Mouse (Mus musculus): ENCODE data around the gene Klf13. TPM values are rescaled to one million over a fixed set of nuclear protein-coding genes. Genes with fewer than 3 reads are reported as not detected.

Gene Klf13
- total RNA-seq, 1 experiment from 2014 or later = 138 TPM

GRCm38 (mm10) chr7:63912924-63913723, 25.6 kb downstream of the Klf13 start:
- no peak for ATAC-seq (ENCODE audit: extremely low read depth, insufficient number of reproducible peaks, low FRiP score, poor library complexity, severe bottlenecking)

GRCm38 (mm10) chr7:63912234-63912810, 26.4 kb downstream of the Klf13 start:
- peak; percentile 21 for ATAC-seq (ENCODE audit: extremely low read depth, insufficient number of reproducible peaks, low FRiP score, poor library complexity, severe bottlenecking)

GRCm38 (mm10) chr7:63911383-63912233, 27.1 kb downstream of the Klf13 start:
- ATAC-seq (ENCODE audit: extremely low read depth, insufficient number of reproducible peaks, low FRiP score, poor library complexity, severe bottlenecking) = peak; percentile 52

- ATAC-seq (ENCODE audit: extremely low read depth, insufficient number of reproducible peaks, low FRiP score, poor library complexity, severe bottlenecking) = peak; percentile 71
Measured at GRCm38 (mm10) chr7:63910912-63911311, 27.8 kb downstream of the Klf13 start.

- no peak for ATAC-seq (ENCODE audit: extremely low read depth, insufficient number of reproducible peaks, low FRiP score, poor library complexity, severe bottlenecking)
Measured at GRCm38 (mm10) chr7:63910225-63910624, 28.5 kb downstream of the Klf13 start.

GRCm38 (mm10) chr7:63908496-63909285, 30.0 kb downstream of the Klf13 start:
- ATAC-seq (ENCODE audit: extremely low read depth, insufficient number of reproducible peaks, low FRiP score, poor library complexity, severe bottlenecking) = no peak

- no peak for ATAC-seq (ENCODE audit: extremely low read depth, insufficient number of reproducible peaks, low FRiP score, poor library complexity, severe bottlenecking)
Measured at GRCm38 (mm10) chr7:63907778-63908495, 30.8 kb downstream of the Klf13 start.

- ATAC-seq (ENCODE audit: extremely low read depth, insufficient number of reproducible peaks, low FRiP score, poor library complexity, severe bottlenecking) = no peak
Measured at GRCm38 (mm10) chr7:63905642-63906041, 33.1 kb downstream of the Klf13 start.

- no peak for ATAC-seq (ENCODE audit: extremely low read depth, insufficient number of reproducible peaks, low FRiP score, poor library complexity, severe bottlenecking)
Measured at GRCm38 (mm10) chr7:63905190-63905589, 33.5 kb downstream of the Klf13 start.

- no peak for ATAC-seq (ENCODE audit: extremely low read depth, insufficient number of reproducible peaks, low FRiP score, poor library complexity, severe bottlenecking)
Measured at GRCm38 (mm10) chr7:63903635-63904380, 34.9 kb downstream of the Klf13 start.

GRCm38 (mm10) chr7:63902604-63903210, 36.0 kb downstream of the Klf13 start:
- no peak for ATAC-seq (ENCODE audit: extremely low read depth, insufficient number of reproducible peaks, low FRiP score, poor library complexity, severe bottlenecking)

GRCm38 (mm10) chr7:63901942-63902341, 36.8 kb downstream of the Klf13 start:
- ATAC-seq (ENCODE audit: extremely low read depth, insufficient number of reproducible peaks, low FRiP score, poor library complexity, severe bottlenecking) = no peak

- no peak for ATAC-seq (ENCODE audit: extremely low read depth, insufficient number of reproducible peaks, low FRiP score, poor library complexity, severe bottlenecking)
Measured at GRCm38 (mm10) chr7:63901346-63901745, 37.4 kb downstream of the Klf13 start.

- ATAC-seq (ENCODE audit: extremely low read depth, insufficient number of reproducible peaks, low FRiP score, poor library complexity, severe bottlenecking) = no peak
Measured at GRCm38 (mm10) chr7:63900411-63900810, 38.3 kb downstream of the Klf13 start.

- no peak for ATAC-seq (ENCODE audit: extremely low read depth, insufficient number of reproducible peaks, low FRiP score, poor library complexity, severe bottlenecking)
Measured at GRCm38 (mm10) chr7:63899925-63900324, 38.8 kb downstream of the Klf13 start.

- no peak for ATAC-seq (ENCODE audit: extremely low read depth, insufficient number of reproducible peaks, low FRiP score, poor library complexity, severe bottlenecking)
Measured at GRCm38 (mm10) chr7:63898201-63898600, 40.5 kb downstream of the Klf13 start.

GRCm38 (mm10) chr7:63897655-63898054, 41.1 kb downstream of the Klf13 start:
- no peak for ATAC-seq (ENCODE audit: extremely low read depth, insufficient number of reproducible peaks, low FRiP score, poor library complexity, severe bottlenecking)

All from neutrophil, adult 5-6 weeks (primary cell).